Mouse (Mus musculus): ENCODE measurements at regions not wholly inside any gene's neighbourhood (a gene's known extent, or its start where the extent isn't known, plus 50 kb on each side); places are given as distances from the start of the nearest gene placed in this dataset.

DNA sequence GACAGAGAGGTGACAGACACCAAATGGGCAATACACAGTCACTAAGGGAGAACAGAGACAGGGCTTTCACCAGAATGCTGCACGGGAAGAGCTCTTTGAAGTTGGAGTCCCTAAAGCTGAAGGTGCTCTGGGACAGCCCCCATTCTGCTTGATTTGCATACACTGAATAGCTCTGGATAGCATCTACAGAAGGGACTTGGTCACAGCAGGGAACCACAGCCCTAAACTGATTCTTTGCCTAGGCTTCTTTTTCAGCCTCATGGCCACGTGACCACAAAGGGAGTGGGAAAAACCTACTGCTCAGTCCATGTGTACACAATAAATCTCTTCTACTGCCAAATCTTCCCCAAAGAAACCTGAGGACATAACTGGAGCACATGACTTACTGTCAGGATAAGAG is 221.3 kb downstream of the Opa1 start:
- DNase-seq: no peak

DNA sequence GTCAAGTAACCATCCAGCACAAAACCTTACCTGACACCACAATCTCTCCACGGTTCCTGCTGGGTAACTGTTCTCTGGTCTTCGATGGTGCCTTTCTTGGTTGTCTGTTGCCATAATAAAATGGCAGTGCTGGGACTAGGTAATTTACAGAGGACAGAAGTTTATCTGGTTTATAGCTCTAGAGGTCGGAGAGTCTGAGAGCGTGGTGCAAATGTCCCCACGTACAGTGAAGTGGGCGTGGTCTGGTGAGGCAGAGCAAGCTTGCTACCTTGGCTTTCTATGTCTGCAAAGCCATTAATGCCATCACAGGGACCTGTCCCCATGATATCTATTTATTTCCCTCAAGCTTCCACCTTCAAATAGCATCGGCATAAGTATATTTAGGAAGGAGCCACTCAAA is 223.0 kb downstream of the Opa1 start:
- DNase-seq: no peak

- no peak for DNase-seq
Measured at GRCm38 (mm10) chr16:29802603-29803002, 223.5 kb downstream of the Opa1 start.

DNA sequence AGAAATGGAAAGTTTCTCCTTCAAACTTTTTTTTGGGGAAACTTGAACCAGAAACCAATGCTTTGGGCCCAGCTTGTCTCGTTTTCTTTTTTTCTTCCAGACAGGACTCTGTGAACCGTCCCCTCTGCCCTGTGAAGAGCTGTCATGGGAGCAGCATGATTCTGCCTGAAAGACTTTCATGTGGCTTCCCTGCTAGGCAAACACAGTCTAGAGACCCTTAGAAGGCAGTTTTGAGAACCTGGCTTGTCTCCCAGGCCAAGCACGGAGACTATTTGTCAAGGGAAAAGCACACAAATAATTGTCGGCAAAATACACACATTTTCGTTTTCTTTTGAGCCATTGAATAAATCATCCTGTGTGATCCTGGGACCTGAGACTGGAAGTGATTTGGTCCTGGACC is 228.7 kb downstream of the Opa1 start:
- no peak for DNase-seq

GRCm38 (mm10) chr16:29808851-29809250 is 229.7 kb downstream of the Opa1 start:
- DNase-seq: no peak

DNA sequence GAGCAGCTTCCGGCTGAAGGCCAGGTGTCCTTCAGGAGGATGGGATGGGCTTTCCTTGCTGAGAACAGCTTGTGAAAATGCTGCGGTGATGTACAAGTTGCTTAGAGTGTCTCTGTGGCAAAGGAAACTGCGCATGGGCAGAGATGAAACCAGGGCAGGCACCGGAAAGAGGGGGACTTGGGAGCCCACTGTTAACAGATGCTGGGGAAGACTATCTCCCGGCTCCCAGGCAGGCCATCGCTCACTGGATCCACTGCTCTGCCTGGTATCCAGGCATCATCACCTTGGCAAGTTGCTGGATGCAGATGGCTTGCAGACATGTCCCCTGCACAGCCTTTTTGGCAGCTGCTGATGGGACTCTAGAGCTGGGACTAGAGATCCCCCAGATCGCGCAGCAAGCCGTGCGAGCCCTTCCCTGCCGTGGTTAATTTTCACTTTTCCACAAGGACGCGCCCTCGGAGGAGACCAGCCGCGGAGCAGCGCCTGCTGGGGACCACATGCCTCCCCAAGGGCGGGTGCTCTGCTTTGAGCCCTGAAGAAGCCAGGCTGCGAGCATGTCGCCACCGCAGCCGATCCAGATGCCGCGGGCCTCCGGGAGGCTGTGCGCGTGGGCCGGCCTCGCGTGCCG is 234.4 kb downstream of the Opa1 start:
- no peak for DNase-seq

DNA sequence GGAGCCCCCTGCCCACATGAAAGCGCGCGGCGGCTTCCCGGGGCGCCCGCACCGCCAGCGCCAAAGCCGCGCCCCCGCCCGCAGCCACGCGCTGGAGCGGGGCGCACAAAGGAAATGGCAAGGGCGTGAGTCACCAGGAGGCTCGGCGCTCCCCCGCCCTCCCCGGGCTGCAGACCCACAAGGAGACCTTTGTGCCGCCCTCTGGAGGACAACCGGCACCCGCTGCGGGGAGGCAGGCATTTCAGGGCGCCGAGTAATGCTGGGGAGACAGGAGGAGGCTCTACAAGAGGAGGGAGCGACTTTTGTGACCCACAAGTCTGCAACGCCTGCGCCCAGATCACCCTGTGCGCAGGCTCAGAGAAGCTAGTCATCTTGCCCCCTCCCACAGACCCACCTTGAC is 234.9 kb downstream of the Opa1 start:
- peak; percentile 86 for DNase-seq

GRCm38 (mm10) chr16:29814655-29815054 is 235.5 kb downstream of the Opa1 start:
- no peak for DNase-seq

GRCm38 (mm10) chr16:29815200-29815599 is 236.1 kb downstream of the Opa1 start:
- DNase-seq: no peak

- no peak for DNase-seq
Measured at GRCm38 (mm10) chr16:29815632-29816337, 236.7 kb downstream of the Opa1 start.

GRCm38 (mm10) chr16:29816681-29817369 is 237.7 kb downstream of the Opa1 start:
- DNase-seq: no peak

GRCm38 (mm10) chr16:29818807-29819440 is 239.8 kb downstream of the Opa1 start:
- no peak for DNase-seq

DNA sequence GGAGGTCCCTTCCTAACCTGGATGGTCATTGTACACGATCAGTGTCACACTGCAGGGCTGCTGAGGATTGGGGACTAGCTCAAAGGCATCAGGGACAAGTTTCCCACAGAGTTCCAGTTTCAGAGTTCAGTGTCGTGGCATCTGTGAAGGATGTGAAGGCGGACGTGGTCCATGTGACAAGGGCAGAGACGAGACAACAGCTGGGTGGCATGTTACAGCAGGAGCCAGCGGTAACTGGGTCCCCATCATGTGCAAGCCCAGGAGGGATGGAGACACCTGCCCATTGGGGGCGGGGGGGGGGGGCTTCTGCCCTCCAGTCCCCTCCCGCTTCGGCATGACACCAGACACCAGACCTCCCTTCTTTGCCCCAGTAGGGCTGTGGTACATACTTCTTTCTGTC is 241.6 kb downstream of the Opa1 start:
- no peak for DNase-seq

DNA sequence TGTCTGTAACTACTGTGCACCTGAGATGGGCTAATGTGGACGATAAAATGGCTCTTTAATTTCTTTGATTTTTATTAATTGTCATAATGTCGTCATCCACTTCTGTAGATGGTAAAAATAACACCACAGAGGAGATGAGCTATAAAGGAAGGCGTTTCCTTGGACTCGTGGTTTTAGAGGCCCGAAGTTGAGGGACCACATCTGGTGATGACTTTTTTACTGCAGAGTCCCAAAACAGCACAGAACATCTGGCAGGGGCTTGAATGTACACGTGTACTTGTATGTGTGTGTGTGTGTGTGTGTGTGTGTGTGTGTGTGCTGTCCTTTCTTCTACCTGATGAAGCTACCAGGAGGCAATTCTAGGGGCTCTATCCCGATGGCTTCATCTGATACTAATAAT is 242.1 kb upstream of the Hes1 start:
- no peak for DNase-seq

- DNase-seq: no peak
Measured at GRCm38 (mm10) chr16:29822843-29823401, 241.3 kb upstream of the Hes1 start.

- no peak for DNase-seq
Measured at GRCm38 (mm10) chr16:29826927-29827326, 237.3 kb upstream of the Hes1 start.

GRCm38 (mm10) chr16:29827776-29828175 is 236.4 kb upstream of the Hes1 start:
- DNase-seq: no peak

DNA sequence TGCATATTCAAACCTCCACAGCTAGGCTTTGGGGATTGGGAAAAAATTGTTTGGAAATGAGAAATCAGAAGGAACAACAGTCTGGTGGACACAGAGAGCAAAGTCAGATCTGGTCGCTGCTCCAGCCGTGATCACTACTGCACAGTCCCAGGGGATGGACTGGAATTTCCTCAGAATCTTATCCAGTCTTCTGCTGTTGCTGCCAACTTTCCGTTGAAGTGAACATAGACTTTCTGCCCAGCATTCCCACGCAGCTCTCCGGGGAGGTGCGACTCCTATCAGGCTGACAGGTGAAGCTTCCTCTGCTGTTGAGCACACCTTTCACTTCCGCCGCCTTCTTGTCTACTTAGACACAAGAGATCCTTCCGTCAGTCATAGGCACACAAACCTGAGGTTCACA is 234.7 kb upstream of the Hes1 start:
- DNase-seq: no peak

- no peak for DNase-seq
Measured at GRCm38 (mm10) chr16:29830101-29830500, 234.1 kb upstream of the Hes1 start.

- DNase-seq: no peak
Measured at GRCm38 (mm10) chr16:29833298-29833697, 230.9 kb upstream of the Hes1 start.

- DNase-seq: no peak
Measured at GRCm38 (mm10) chr16:29833875-29834274, 230.3 kb upstream of the Hes1 start.

- DNase-seq: no peak
Measured at GRCm38 (mm10) chr16:29834669-29835068, 229.5 kb upstream of the Hes1 start.

Measured in adrenal gland, postnatal 25 days (tissue).